Mouse (Mus musculus) limb, embryonic 14.5 days (tissue): ENCODE data around the gene Map4k3. TPM values are rescaled to one million over a fixed set of nuclear protein-coding genes. Genes with fewer than 3 reads are reported as not detected.

ENCODE experiments used
- ATAC-seq: fragments of 200-750 bp; cut with Nextera tagmentation; 2 replicates; pipeline ENCODE4 v1.8.0; 2017; ENCODE audit warnings: low read depth, moderate number of reproducible peaks, moderate TSS enrichment; ENCODE audit not compliant: low FRiP score
- DNase-seq: peaks from one replicate; pipeline ENCODE4 v3.0.0-alpha.2; 2015; ENCODE audit warnings: low spot score
- H3K27ac ChIP-seq: fragments of 300-500 bp; sonication (generic); replicated peaks from 2 replicates; pipeline ENCODE4 v1.5.1; 2014; ENCODE audit warnings: low read depth, mild to moderate bottlenecking, low read length, moderate library complexity, mixed read lengths
- H3K27me3 ChIP-seq: fragments of 300-500 bp; sonication (generic); 2 replicates; pipeline ENCODE4 v1.6.1; 2014; ENCODE audit warnings: low read length, mixed read lengths; ENCODE audit not compliant: control insufficient read depth, insufficient read depth
- H3K36me3 ChIP-seq: fragments of 300-500 bp; sonication (generic); 2 replicates; pipeline ENCODE4 v1.6.1; 2014; ENCODE audit warnings: mild to moderate bottlenecking, low read length, moderate library complexity, mixed read lengths; ENCODE audit not compliant: control insufficient read depth, insufficient read depth
- H3K4me1 ChIP-seq: fragments of 300-500 bp; sonication (generic); 2 replicates; pipeline ENCODE4 v1.6.1; 2014; ENCODE audit warnings: antibody characterized with exemption, low read length, mixed read lengths; ENCODE audit not compliant: control insufficient read depth, insufficient read depth
- H3K4me2 ChIP-seq: fragments of 300-500 bp; sonication (generic); replicated peaks from 2 replicates; pipeline ENCODE4 v1.6.1; 2014; ENCODE audit warnings: low read depth, mild to moderate bottlenecking, low read length, moderate library complexity; ENCODE audit not compliant: severe bottlenecking
- H3K4me3 ChIP-seq: fragments of 300-500 bp; sonication (generic); replicated peaks from 2 replicates; pipeline ENCODE4 v1.5.1; 2014; ENCODE audit warnings: low read length
- H3K9ac ChIP-seq: fragments of 300-500 bp; sonication (generic); 2 replicates; pipeline ENCODE4 v1.6.1; 2014; ENCODE audit warnings: mild to moderate bottlenecking, low read depth, low read length, moderate library complexity; ENCODE audit not compliant: severe bottlenecking
- H3K9me3 ChIP-seq: fragments of 300-500 bp; sonication (generic); 2 replicates; pipeline ENCODE4 v1.6.1; 2016; ENCODE audit warnings: low read length; ENCODE audit not compliant: control insufficient read depth
- POLR2A ChIP-seq: fragments of 200-500 bp; IDR thresholded peaks from 2 replicates; pipeline ENCODE4 v1.8.0; 2012; ENCODE audit warnings: inconsistent platforms, mild to moderate bottlenecking, moderate library complexity, borderline replicate concordance; ENCODE audit not compliant: insufficient read depth, insufficient read length; ENCODE audit errors: extremely low read depth
- WGBS: fragments of 180-500 bp; shearing (Covaris S2); extraction: QIAGEN DNeasy Blood & Tissue Kit; methylation state at CpG from one replicate; pipeline ENCODE4 v1.1.7; 2014; 5-methylcytosine and 5-hydroxymethylcytosine counted together
- polyA plus RNA-seq, 2 experiments: library from polyadenylated mRNA; depleted of rRNA in 1 of 2; stranded (reverse) in 1 of 2; unstranded in 1 of 2; fragments of >200 nt; fragmentation: Nextera tagmentation in 1 of 2; extraction: Ambion mirVana in 1 of 2; gene quantifications; 2 replicates each; pipeline versions ENCODE4 v1.2.1 to v1.2.3; 2012 to 2014

Map4k3 gene
- polyA plus RNA-seq, 2 experiments, result 42.6 to 50.2 TPM

- peaks cover 12% of the 10 kb centered on the region for H3K4me1 ChIP-seq
- H3K36me3 ChIP-seq, result no peaks in the 10 kb centered on the region
- TF ChIP-seq POLR2A, result no peak
- DNase-seq (no peak), ATAC-seq (no peak)
- no peak overlapping the region for H3K4me3 ChIP-seq
- H3K4me2 ChIP-seq, result no peak overlapping the region
- H3K9ac ChIP-seq, result no peak overlapping the region
- no peaks in the 10 kb centered on the region for H3K27me3 ChIP-seq
- no peak overlapping the region for H3K27ac ChIP-seq
- H3K9me3 ChIP-seq, result no peaks in the 10 kb centered on the region
- WGBS, result 54% methylated on average over 7 of the region's 7 CpGs
These were observed 34.6 kb downstream of the Map4k3 start for GRCm38 (mm10) chr17:80693707-80694106.

GRCm38 (mm10) chr17:80692183-80692582, 36.1 kb downstream of the Map4k3 start:
- Histone ChIP-seq H3K27ac (no peak overlapping the region), H3K4me1 (peaks cover 3% of the 10 kb centered on the region; the same call in 1 of the 2 replicates), H3K4me2 (no peak overlapping the region), H3K4me3 (no peak overlapping the region), H3K9me3 (no peaks in the 10 kb centered on the region), H3K9ac (no peak overlapping the region), H3K27me3 (no peaks in the 10 kb centered on the region), H3K36me3 (no peaks in the 10 kb centered on the region)
- no peak for TF ChIP-seq POLR2A
- ATAC-seq (no peak), DNase-seq (no peak)
- 81% methylated on average over 13 of the region's 13 CpGs for WGBS

GRCm38 (mm10) chr17:80688701-80689100, 39.6 kb downstream of the Map4k3 start:
- no peak overlapping the region for H3K9ac ChIP-seq
- no peak for TF ChIP-seq POLR2A
- DNase-seq (no peak), ATAC-seq (no peak)
- no peaks in the 10 kb centered on the region for H3K36me3 ChIP-seq
- H3K4me2 ChIP-seq, result no peak overlapping the region
- H3K27ac ChIP-seq, result no peak overlapping the region
- H3K4me1 ChIP-seq, result peaks cover 3% of the 10 kb centered on the region; the same call in 1 of the 2 replicates
- H3K27me3 ChIP-seq, result no peaks in the 10 kb centered on the region
- 93% methylated on average over 11 of the region's 11 CpGs for WGBS
- no peaks in the 10 kb centered on the region for H3K9me3 ChIP-seq
- H3K4me3 ChIP-seq, result no peak overlapping the region

- Histone ChIP-seq H3K36me3 (no peaks in the 10 kb centered on the region), H3K9me3 (no peaks in the 10 kb centered on the region), H3K9ac (no peak overlapping the region), H3K4me3 (no peak overlapping the region), H3K27me3 (no peaks in the 10 kb centered on the region), H3K4me1 (peaks cover 9% of the 10 kb centered on the region), H3K4me2 (no peak overlapping the region), H3K27ac (no peak overlapping the region)
- DNase-seq, result no peak
- no peak for TF ChIP-seq POLR2A
- ATAC-seq, result no peak
- WGBS, result 69% methylated on average over 5 of the region's 5 CpGs
These were observed 42.2 kb downstream of the Map4k3 start for GRCm38 (mm10) chr17:80686066-80686465.

- DNase-seq (no peak), ATAC-seq (no peak)
- Histone ChIP-seq H3K9me3 (no peaks in the 10 kb centered on the region), H3K36me3 (peaks cover 8% of the 10 kb centered on the region), H3K27me3 (no peaks in the 10 kb centered on the region), H3K27ac (no peak overlapping the region), H3K9ac (no peak overlapping the region), H3K4me3 (no peak overlapping the region), H3K4me2 (no peak overlapping the region), H3K4me1 (peaks cover 9% of the 10 kb centered on the region)
- WGBS, result 59% methylated on average over 6 of the region's 6 CpGs
- no peak for TF ChIP-seq POLR2A
These were observed 44.3 kb downstream of the Map4k3 start for GRCm38 (mm10) chr17:80683821-80684576.
